Mouse (Mus musculus) thymus, adult 2 months (tissue): Measurements from ENCODE around the gene Tbc1d14.

Experiments
- CTCF ChIP-seq: fragments of 200-500 bp; IDR thresholded peaks from 2 replicates; pipeline ENCODE4 v1.5.1; 2012; ENCODE audit warnings: mild to moderate bottlenecking, control low read depth, low read length, moderate library complexity, borderline replicate concordance; ENCODE audit not compliant: control insufficient read depth, poor library complexity, insufficient read depth; ENCODE audit errors: extremely low read depth
- POLR2A ChIP-seq: fragments of 200-500 bp; IDR thresholded peaks from 2 replicates; pipeline ENCODE4 v1.6.1; 2012; ENCODE audit warnings: mild to moderate bottlenecking, low read length, control low read depth, moderate library complexity; ENCODE audit not compliant: control insufficient read depth, poor library complexity, insufficient read depth; ENCODE audit errors: extremely low read depth

- TF ChIP-seq CTCF (no peak), POLR2A (no peak)
Measured at GRCm38 (mm10) chr5:36526274-36526673, 66.8 kb downstream of the Tbc1d14 start.
